Mouse (Mus musculus) thymus, postnatal 36 days (tissue): ENCODE results near the gene Gm11127.
"Not testable (repeated sequence)": the region's sequence is repeated elsewhere in the genome, so short reads cannot be mapped to it uniquely, and the experiment has no call there.

Experiments
- DNase-seq, 2 experiments: peaks; one replicate each; pipeline ENCODE4 v3.0.0; 2022; ENCODE audit warnings: mixed read lengths in 2 of 2

The Gm11127 gene

DNA sequence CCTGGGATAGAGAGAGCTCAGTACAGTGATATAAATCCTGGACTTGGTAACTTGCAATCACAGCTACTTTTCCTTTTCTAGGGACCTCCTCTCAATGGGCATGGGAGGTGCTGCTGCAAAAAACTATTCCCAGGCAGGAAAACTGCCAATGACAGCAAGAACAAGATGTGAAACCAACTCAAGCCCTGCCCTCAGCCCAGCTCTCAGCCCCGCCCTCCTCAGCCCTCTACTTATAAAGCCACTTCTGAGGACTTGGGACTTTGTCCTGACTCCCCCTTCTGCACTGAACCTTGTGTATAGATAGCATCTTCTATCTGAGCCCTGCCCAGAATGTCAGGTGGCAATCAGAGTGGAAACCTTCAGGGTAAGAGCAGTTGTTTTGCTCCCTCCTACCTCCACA, at the start of gene Gm11127:
Gene Gm11127 (minus strand): TSS at position 10 of the 400 bp plus-strand sequence.
- not testable (repeated sequence) for DNase-seq

DNA sequence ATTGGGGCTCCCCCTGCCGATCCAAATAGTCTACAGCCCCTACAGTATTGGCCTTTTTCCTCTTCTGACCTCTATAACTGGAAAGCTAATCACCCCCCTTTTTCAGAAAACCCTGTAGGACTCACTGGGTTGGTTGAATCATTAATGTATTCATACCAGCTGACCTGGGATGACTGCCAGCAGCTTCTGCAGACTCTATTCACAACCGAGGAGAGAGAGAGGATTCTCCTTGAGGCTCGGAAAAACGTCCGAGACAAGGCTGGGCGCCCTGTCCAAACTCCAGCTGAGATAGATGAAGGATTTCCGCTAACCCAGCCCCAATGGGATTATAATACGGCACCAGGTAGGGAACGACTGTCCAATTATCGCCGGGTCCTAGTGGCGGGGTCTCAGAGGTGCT, 43.9 kb upstream of the Gm11127 start:
- not testable (repeated sequence) for DNase-seq

DNA sequence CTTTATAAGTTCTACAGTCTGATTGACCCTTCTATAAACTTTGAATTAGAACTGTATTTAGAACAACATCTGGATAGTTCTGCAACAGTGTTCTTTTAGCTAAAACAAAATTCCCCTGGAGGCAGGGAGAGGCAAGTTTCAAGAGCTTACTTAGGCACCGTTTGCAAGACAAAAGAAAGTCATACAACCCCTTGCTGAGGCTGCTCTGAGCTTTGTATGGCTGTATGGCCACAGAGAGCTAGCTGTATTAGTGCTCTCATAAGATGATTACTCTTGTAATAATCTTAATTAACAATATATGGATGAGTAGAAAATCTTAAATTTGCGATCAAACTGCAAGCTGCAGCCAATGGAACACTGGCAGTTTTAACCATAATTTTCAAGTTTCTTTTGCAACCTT, 41.4 kb upstream of the Gm11127 start:
- DNase-seq = not testable (repeated sequence)

DNA sequence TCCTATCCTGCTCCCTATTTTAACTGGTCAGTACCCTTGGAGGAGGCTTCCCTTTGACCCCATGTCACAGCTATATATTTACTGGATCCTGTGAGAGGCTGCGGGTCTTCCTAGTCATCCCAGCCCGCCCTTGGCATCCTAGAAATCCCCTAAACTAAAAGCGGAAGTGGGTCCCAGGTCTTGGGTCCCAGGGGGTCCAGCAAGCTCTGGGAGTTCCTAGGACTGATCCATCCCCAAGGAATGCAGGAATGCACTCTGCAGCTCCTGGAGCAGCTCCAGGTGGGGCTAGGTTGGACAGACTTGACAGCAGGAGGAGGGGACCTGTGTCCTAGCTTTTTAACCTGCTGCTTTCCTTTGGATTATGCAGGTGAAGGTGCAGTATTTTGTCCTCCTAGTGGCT, 35.8 kb upstream of the Gm11127 start:
- DNase-seq = no peak

- DNase-seq = not testable (repeated sequence)
Measured at GRCm38 (mm10) chr17:36092520-36092919, 34.3 kb upstream of the Gm11127 start.

- not testable (repeated sequence) for DNase-seq
Measured at GRCm38 (mm10) chr17:36091933-36092332, 33.8 kb upstream of the Gm11127 start.

GRCm38 (mm10) chr17:36085976-36086375, 27.8 kb upstream of the Gm11127 start:
- DNase-seq = peak; percentile 73 to 80

- DNase-seq = peak; percentile 33 to 57
Measured at GRCm38 (mm10) chr17:36083870-36084451, 25.8 kb upstream of the Gm11127 start.

- DNase-seq = peak; percentile 32 to 42
Measured at GRCm38 (mm10) chr17:36083266-36083869, 25.2 kb upstream of the Gm11127 start.

GRCm38 (mm10) chr17:36082519-36083232, 24.5 kb upstream of the Gm11127 start:
- not testable (repeated sequence) for DNase-seq

- not testable (repeated sequence) for DNase-seq
Measured at GRCm38 (mm10) chr17:36081901-36082300, 23.7 kb upstream of the Gm11127 start.

- DNase-seq = peak; percentile 90 to 91
Measured at GRCm38 (mm10) chr17:36060829-36061228, 2.7 kb upstream of the Gm11127 start.

DNA sequence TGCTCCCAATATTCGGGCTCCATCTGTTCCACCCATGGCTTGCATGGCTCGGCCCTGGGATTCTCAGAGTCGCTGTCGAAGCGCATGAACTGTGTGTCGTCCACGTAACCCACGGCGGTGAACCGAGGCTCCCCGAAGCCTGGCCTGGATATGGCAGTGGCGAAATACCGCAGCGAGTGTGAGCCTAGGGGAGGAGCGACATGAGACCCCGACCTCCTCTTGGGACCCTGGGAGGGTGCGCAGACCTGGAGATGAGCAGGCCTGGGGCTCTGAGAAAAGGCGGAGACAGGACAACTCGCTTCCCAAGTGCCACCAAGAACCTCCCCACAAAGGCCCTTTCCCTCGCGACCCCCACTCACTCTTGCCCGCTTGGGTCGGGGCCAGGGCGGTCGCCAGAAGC, 244 bp downstream of the Gm11127 start:
- DNase-seq = not testable (repeated sequence)

DNA sequence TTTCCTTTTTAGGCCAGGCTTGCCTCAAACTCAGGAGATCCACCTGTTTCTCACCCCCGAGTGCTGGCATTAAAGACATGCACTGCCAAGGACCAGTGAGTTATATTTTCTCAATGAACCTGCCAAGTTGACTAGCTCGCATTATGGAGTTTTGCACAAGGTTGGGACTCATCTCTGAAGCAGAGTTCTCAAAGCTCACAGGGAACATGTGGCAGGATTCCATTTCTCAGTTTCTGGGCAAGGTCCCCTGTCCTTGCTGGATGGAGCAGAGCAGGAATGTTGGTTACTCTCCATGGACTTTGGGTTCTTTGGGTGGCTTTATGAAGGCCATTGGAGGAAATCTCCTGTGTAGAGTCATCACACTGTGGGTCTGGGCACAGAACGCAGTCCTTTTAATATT, 14.9 kb downstream of the Gm11127 start:
- no peak for DNase-seq

GRCm38 (mm10) chr17:36042610-36043169, 15.5 kb downstream of the Gm11127 start, which contains the start of the genes H2-T22 and Gm6034:
Gene H2-T22, minus strand, starts transcription at chr17:36042747.
Gene Gm6034, plus strand, starts transcription at chr17:36042961.
- peak; percentile 75 to 85 for DNase-seq

- DNase-seq = peak; percentile 40 to 52
Measured at GRCm38 (mm10) chr17:36042055-36042454, 16.1 kb downstream of the Gm11127 start.

GRCm38 (mm10) chr17:36040604-36041003, 17.6 kb downstream of the Gm11127 start:
- DNase-seq = not testable (repeated sequence)

GRCm38 (mm10) chr17:36036126-36036525, 22.0 kb downstream of the Gm11127 start:
- peak in 1 of 2 experiments; percentile 52 for DNase-seq

DNA sequence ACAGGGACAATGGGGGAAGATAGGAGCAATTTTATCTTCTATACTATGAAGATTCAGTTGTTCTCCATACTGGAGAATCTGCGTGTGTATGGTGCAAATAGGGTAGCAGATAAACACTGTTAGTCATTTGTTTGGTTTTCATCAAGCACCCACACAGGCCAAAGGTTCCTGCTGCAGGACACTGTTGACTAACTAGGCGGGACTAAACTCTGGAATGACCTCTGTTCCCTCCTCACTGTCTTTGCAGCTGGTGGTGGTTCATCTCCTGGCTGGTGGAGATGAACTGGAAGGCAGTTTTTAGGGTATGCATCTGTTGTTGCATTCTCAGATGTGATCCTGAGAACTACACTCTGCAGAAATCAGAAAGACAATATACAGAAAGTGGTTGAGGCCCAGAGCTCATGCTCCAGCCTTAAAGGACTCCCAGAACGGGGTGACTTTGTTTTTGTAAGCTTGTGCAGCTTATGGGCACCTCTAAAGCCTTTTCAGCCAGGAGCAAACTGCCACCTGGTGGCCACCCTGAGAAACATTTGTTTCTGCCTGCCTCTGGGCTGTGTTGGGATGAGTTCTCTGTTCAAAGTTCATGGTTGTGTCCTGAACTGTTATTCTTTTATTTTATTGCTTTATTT, 23.0 kb downstream of the Gm11127 start:
- DNase-seq = peak; percentile 72 to 79

- not testable (repeated sequence) for DNase-seq
Measured at GRCm38 (mm10) chr17:36034524-36034923, 23.6 kb downstream of the Gm11127 start.

DNA sequence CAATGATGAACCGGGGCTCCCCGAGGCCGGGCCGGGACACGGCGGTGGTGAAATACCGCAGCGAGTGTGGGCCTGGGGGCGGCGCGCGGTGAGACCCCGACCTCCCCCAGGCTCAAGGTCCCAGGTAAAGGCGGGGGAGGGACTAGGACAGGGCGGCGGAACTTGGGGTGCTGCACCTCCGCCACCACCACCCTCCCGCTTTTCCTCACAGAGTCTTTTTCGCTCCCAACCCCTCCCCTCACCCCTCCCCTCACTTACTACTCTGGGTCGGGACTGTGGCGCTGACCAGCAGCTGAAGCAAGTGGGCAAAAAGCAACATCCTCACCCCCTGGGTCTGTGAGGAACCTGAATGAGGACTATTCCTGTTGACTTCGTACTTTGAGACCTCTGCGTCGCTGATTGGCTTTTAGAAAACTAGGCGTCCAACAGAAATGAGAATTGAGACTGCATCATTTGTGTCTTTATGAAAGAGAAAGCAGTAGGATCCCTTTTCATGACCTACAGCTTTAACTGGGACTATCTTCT, 25.8 kb downstream of the Gm11127 start, which contains the start of gene H2-T23:
Gene H2-T23 (minus strand): TSS at position 505 of the 525 bp plus-strand sequence.
- peak; percentile 73 to 74 for DNase-seq

GRCm38 (mm10) chr17:36031583-36032331, 26.4 kb downstream of the Gm11127 start:
- peak; percentile 73 to 75 for DNase-seq
